Mouse (Mus musculus) adrenal gland, postnatal 36 days (tissue): ENCODE results near the gene Adgrl3. TPM values are rescaled to one million over a fixed set of nuclear protein-coding genes. Genes with fewer than 3 reads are reported as not detected.

Experiments
- DNase-seq, 2 experiments: peaks; one replicate each; pipeline ENCODE4 v3.0.0; 2021; ENCODE audit warnings: mixed read lengths in 1 of 2
- total RNA-seq, 2 experiments: library from RNA; stranded (reverse); gene quantifications; 2 replicates each; pipeline ENCODE4 v1.2.3; 2021

Gene Adgrl3
- total RNA-seq, 2 experiments from 2014 or later, result 3.9 to 4.2 TPM

GRCm38 (mm10) chr5:81671025-81671424 lies 651.1 kb downstream of the Adgrl3 start:
- no peak for DNase-seq

- DNase-seq, result no peak
Measured at GRCm38 (mm10) chr5:81674275-81674974, 654.5 kb downstream of the Adgrl3 start.

- DNase-seq, result no peak
Measured at GRCm38 (mm10) chr5:81674975-81675371, 655.0 kb downstream of the Adgrl3 start.

GRCm38 (mm10) chr5:81676896-81677295 lies 657.0 kb downstream of the Adgrl3 start:
- DNase-seq, result no peak

GRCm38 (mm10) chr5:81686206-81686605 lies 666.3 kb downstream of the Adgrl3 start:
- DNase-seq, result no peak

- DNase-seq, result peak in 1 of 2 experiments; percentile 2
Measured at GRCm38 (mm10) chr5:81686845-81687244, 666.9 kb downstream of the Adgrl3 start.

- no peak for DNase-seq
Measured at GRCm38 (mm10) chr5:81729620-81730019, 709.7 kb downstream of the Adgrl3 start.

- no peak for DNase-seq
Measured at GRCm38 (mm10) chr5:81736008-81736407, 716.1 kb downstream of the Adgrl3 start.

GRCm38 (mm10) chr5:81738286-81739032 lies 718.5 kb downstream of the Adgrl3 start:
- DNase-seq, result no peak

- no peak for DNase-seq
Measured at GRCm38 (mm10) chr5:81752426-81752825, 732.5 kb downstream of the Adgrl3 start.

- no peak for DNase-seq
Measured at GRCm38 (mm10) chr5:81755711-81756110, 735.8 kb downstream of the Adgrl3 start.

GRCm38 (mm10) chr5:81757093-81757725 lies 737.3 kb downstream of the Adgrl3 start:
- no peak for DNase-seq

GRCm38 (mm10) chr5:81776234-81776633 lies 756.3 kb downstream of the Adgrl3 start:
- no peak for DNase-seq

- DNase-seq, result no peak
Measured at GRCm38 (mm10) chr5:81776746-81777145, 756.8 kb downstream of the Adgrl3 start.

GRCm38 (mm10) chr5:81784770-81785169 lies 764.8 kb downstream of the Adgrl3 start:
- no peak for DNase-seq

- no peak for DNase-seq
Measured at GRCm38 (mm10) chr5:81790710-81791109, 770.8 kb downstream of the Adgrl3 start.

- no peak for DNase-seq
Measured at GRCm38 (mm10) chr5:81794125-81794524, 774.2 kb downstream of the Adgrl3 start.

- no peak for DNase-seq
Measured at GRCm38 (mm10) chr5:81794601-81795000, 774.7 kb downstream of the Adgrl3 start.

GRCm38 (mm10) chr5:81796128-81796527 lies 776.2 kb downstream of the Adgrl3 start:
- DNase-seq, result no peak

- DNase-seq, result no peak
Measured at GRCm38 (mm10) chr5:81810966-81811365, 791.0 kb downstream of the Adgrl3 start.

GRCm38 (mm10) chr5:81832076-81832475 lies 812.1 kb downstream of the Adgrl3 start:
- no peak for DNase-seq

- DNase-seq, result no peak
Measured at GRCm38 (mm10) chr5:81832679-81833078, 812.7 kb downstream of the Adgrl3 start.

- DNase-seq, result no peak
Measured at GRCm38 (mm10) chr5:81837860-81838259, 817.9 kb downstream of the Adgrl3 start.
